Comparison of ENCODE assay signal across 8 mouse cellular contexts in the genomic region with DNA sequence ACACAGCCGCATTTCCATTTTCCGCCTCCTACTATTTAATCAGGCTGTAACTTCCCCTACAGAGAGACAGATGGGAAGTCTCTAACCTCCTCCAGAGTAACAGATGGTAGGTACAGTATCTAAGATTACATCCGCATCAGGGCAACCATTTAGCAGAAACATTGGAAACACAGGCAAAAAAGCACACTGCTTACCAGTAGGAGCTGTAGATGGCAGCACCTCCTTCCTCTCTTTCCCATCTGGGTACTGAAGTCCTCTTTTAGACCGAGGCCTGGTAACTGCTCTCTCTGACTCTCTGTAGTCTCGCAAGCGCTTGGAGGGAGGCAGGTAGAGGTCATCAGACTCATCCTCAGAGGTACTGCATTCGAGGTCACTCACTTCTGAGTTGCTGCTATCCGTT. TPM values are rescaled to one million over a fixed set of nuclear protein-coding genes. Genes with fewer than 3 reads are reported as not detected.
DNase-seq lines count a peak whose midpoint lies in the region; ATAC-seq and TF ChIP-seq lines count a peak whose summit lies in the region.

No protein-coding gene starts in this region.

- H3K4me3 ChIP-seq in liver, adult 2 months (ENCODE audit: insufficient read depth, low read depth, low read length), result no peak overlapping the region
- H3K4me3 ChIP-seq in hindbrain, postnatal 0 days (ENCODE audit: low read length), result no peak overlapping the region
- H3K4me3 ChIP-seq in neural tube, embryonic 14.5 days (ENCODE audit: low read depth, low read length), result no peak overlapping the region

- H3K9ac ChIP-seq in liver, adult 2 months (ENCODE audit: low read depth, low read length), result no peak overlapping the region
- no peak overlapping the region for H3K9ac ChIP-seq in hindbrain, postnatal 0 days (replicated peaks; ENCODE audit: low read length)
- H3K9ac ChIP-seq in neural tube, embryonic 14.5 days (replicated peaks; ENCODE audit: low read depth, low read length), result no peak overlapping the region

- H3K79me2 ChIP-seq in liver, adult 2 months (ENCODE audit: control insufficient read depth, insufficient read depth, low read length), result no peaks in the 10 kb centered on the region

- H3K27ac ChIP-seq in liver, adult 2 months (replicated peaks; ENCODE audit: insufficient read depth, low read depth, low read length), result no peak overlapping the region
- H3K27ac ChIP-seq in hindbrain, postnatal 0 days, result no peak overlapping the region
- no peak overlapping the region for H3K27ac ChIP-seq in neural tube, embryonic 14.5 days (ENCODE audit: low read depth, low read length)

- no peaks in the 10 kb centered on the region for H3K27me3 ChIP-seq in liver, adult 2 months (ENCODE audit: control insufficient read depth, insufficient read depth, low read length)
- no peaks in the 10 kb centered on the region for H3K27me3 ChIP-seq in hindbrain, postnatal 0 days (ENCODE audit: insufficient read depth, low read length)
- H3K27me3 ChIP-seq in neural tube, embryonic 14.5 days (ENCODE audit: control insufficient read depth, insufficient read depth, low read length), result no peaks in the 10 kb centered on the region

- peak; percentile 29 for DNase-seq in liver, adult 2 months (ENCODE audit: extremely low read depth, low read depth, low spot score)
- DNase-seq in liver, result no peak
- peak; percentile 75 for DNase-seq in cerebellum, adult 8-10 months
- DNase-seq in hindbrain, postnatal 0 days (ENCODE audit: low spot score), result peak; percentile 81
- DNase-seq in left cerebral cortex, adult 9 months (ENCODE audit: low spot score in 2 of 2), result peak; percentile 36 to 74
- no peak for DNase-seq in spleen, adult 12 weeks (ENCODE audit: low spot score)
- DNase-seq in embryo, embryonic 10 days (ENCODE audit: low spot score), result no peak

- peaks cover 2% of the 10 kb centered on the region; the same call in 1 of the 2 replicates for H3K36me3 ChIP-seq in liver, adult 2 months (ENCODE audit: control insufficient read depth, insufficient read depth, low read length)
- H3K36me3 ChIP-seq in hindbrain, postnatal 0 days (ENCODE audit: insufficient read depth, low read length), result no peaks in the 10 kb centered on the region
- H3K36me3 ChIP-seq in neural tube, embryonic 14.5 days (ENCODE audit: control insufficient read depth, insufficient read depth, low read length), result no peaks in the 10 kb centered on the region

- H3K4me1 ChIP-seq in liver, adult 2 months (ENCODE audit: control insufficient read depth, insufficient read depth, low read length), result no peaks in the 10 kb centered on the region
- no peaks in the 10 kb centered on the region for H3K4me1 ChIP-seq in hindbrain, postnatal 0 days (ENCODE audit: insufficient read depth, low read length)
- H3K4me1 ChIP-seq in neural tube, embryonic 14.5 days (ENCODE audit: control insufficient read depth, insufficient read depth, low read length), result no peaks in the 10 kb centered on the region

- no peak overlapping the region for H3K4me2 ChIP-seq in hindbrain, postnatal 0 days (ENCODE audit: low read depth, low read length)
- H3K4me2 ChIP-seq in neural tube, embryonic 14.5 days (ENCODE audit: low read depth, low read length), result no peak overlapping the region

- ATAC-seq in hindbrain, postnatal 0 days, result peak; percentile 97
- peak; percentile 85 for ATAC-seq in neural tube, embryonic 14.5 days (ENCODE audit: low read depth)

- WGBS in liver, adult 2 months, result 76% methylated on average over 8 of the region's 8 CpGs
- 54% methylated on average over 8 of the region's 8 CpGs for WGBS in hindbrain, postnatal 0 days
- 76% methylated on average over 8 of the region's 8 CpGs for WGBS in neural tube, embryonic 14.5 days

- H3K9me3 ChIP-seq in hindbrain, postnatal 0 days (ENCODE audit: low read length), result no peaks in the 10 kb centered on the region
- H3K9me3 ChIP-seq in neural tube, embryonic 14.5 days (ENCODE audit: control insufficient read depth, low read length), result no peaks in the 10 kb centered on the region

- TF ChIP-seq CTCF in liver, adult 2 months (IDR thresholded peaks at IDR 0.05; ENCODE audit: low read depth, low read length), result peak; percentile 43
- peak; percentile 78 for TF ChIP-seq CTCF in hindbrain, postnatal 0 days (IDR thresholded peaks at IDR 0.05; ENCODE audit: low read depth)

- TF ChIP-seq POLR2A in liver, adult 2 months (IDR thresholded peaks at IDR 0.05; ENCODE audit: extremely low read depth, insufficient read depth, low read length), result no peak

RNA-seq across cellular contexts. Expression of gene Sgo1, which starts 10.4 kb away (rescaled TPM):
- total RNA-seq in liver, adult 2 months (2014; rRNA removed), result 0.18 and 0.20 TPM in 2 replicates
- not detected in 2 replicates for polyA plus RNA-seq in liver, adult 2 months (2012; rRNA removed)
- total RNA-seq in hindbrain, postnatal 0 days (2014; rRNA removed), result 2.7 and 3.5 TPM in 2 replicates
- polyA plus RNA-seq in hindbrain, postnatal 0 days (2015; fragmentation: Nextera tagmentation; extraction: Ambion mirVana), result 6.8 and 6.9 TPM in 2 replicates
- polyA plus RNA-seq in neural tube, embryonic 14.5 days (2014; fragmentation: Nextera tagmentation; extraction: Ambion mirVana), result 3.2 and 4.9 TPM in 2 replicates

Comparison
In these comparisons a context has a peak if more than half of its experiments do, and no peak if none do; other contexts are left out.
1. DNase-seq: peak in liver, adult 2 months (single experiment), cerebellum, adult 8-10 months (single experiment), hindbrain, postnatal 0 days (single experiment) and left cerebral cortex, adult 9 months (2 of 2); none in liver (single experiment), spleen, adult 12 weeks (single experiment) and embryo, embryonic 10 days (single experiment).